Mouse (Mus musculus) gastrocnemius, postnatal 10 days (tissue): ENCODE measurements around the gene Rassf4. TPM values are rescaled to one million over a fixed set of nuclear protein-coding genes. Genes with fewer than 3 reads are reported as not detected.
A peak's percentile ranks its signal among the peaks of the same experiment; 100 is the strongest.

Experiments
- DNase-seq: peaks from one replicate; pipeline ENCODE4 v3.0.0; 2021; ENCODE audit warnings: mixed read lengths
- total RNA-seq, 2 experiments: library from RNA; stranded (reverse); gene quantifications; 2 replicates each; pipeline ENCODE4 v1.2.3; 2021

Rassf4 gene
- total RNA-seq, 2 experiments from 2014 or later: 8.0 to 10.5 TPM

- DNase-seq: no peak
Observed at GRCm38 (mm10) chr6:116671768-116672167, 2.0 kb downstream of the Rassf4 start.

- DNase-seq: peak; percentile 27
Observed at GRCm38 (mm10) chr6:116671031-116671430, 2.7 kb downstream of the Rassf4 start.

- no peak for DNase-seq
Observed at GRCm38 (mm10) chr6:116670144-116670543, 3.6 kb downstream of the Rassf4 start.

GRCm38 (mm10) chr6:116668682-116669470 lies 4.9 kb downstream of the Rassf4 start:
- DNase-seq: no peak

- no peak for DNase-seq
Observed at GRCm38 (mm10) chr6:116667382-116667781, 6.4 kb downstream of the Rassf4 start.

- no peak for DNase-seq
Observed at GRCm38 (mm10) chr6:116666892-116667291, 6.9 kb downstream of the Rassf4 start.

GRCm38 (mm10) chr6:116666085-116666750 lies 7.5 kb downstream of the Rassf4 start:
- DNase-seq: no peak

GRCm38 (mm10) chr6:116664830-116665229 lies 8.9 kb downstream of the Rassf4 start:
- DNase-seq: no peak

GRCm38 (mm10) chr6:116664031-116664430 lies 9.7 kb downstream of the Rassf4 start:
- DNase-seq: no peak

- DNase-seq: no peak
Observed at GRCm38 (mm10) chr6:116663364-116663763, 10.4 kb downstream of the Rassf4 start.

- DNase-seq: peak; percentile 67
Observed at GRCm38 (mm10) chr6:116653684-116654454, 19.9 kb downstream of the Rassf4 start.

GRCm38 (mm10) chr6:116653191-116653590 lies 20.6 kb downstream of the Rassf4 start:
- DNase-seq: no peak

- peak; percentile 51 for DNase-seq
Observed at GRCm38 (mm10) chr6:116651437-116652118, 22.2 kb downstream of the Rassf4 start.

- DNase-seq: no peak
Observed at GRCm38 (mm10) chr6:116650406-116650805, 23.3 kb downstream of the Rassf4 start, which contains the start of gene Depp1. Depp1 (plus strand) TSS chr6:116650609.

GRCm38 (mm10) chr6:116649811-116650210 lies 23.9 kb downstream of the Rassf4 start:
- DNase-seq: no peak

- DNase-seq: peak; percentile 40
Observed at GRCm38 (mm10) chr6:116647763-116648162, 26.0 kb downstream of the Rassf4 start.

GRCm38 (mm10) chr6:116644335-116644734 lies 29.4 kb downstream of the Rassf4 start:
- DNase-seq: no peak

- no peak for DNase-seq
Observed at GRCm38 (mm10) chr6:116643881-116644280, 29.9 kb downstream of the Rassf4 start.

- no peak for DNase-seq
Observed at GRCm38 (mm10) chr6:116642942-116643341, 30.8 kb downstream of the Rassf4 start.

- DNase-seq: no peak
Observed at GRCm38 (mm10) chr6:116639663-116640062, 34.1 kb downstream of the Rassf4 start.

- DNase-seq: no peak
Observed at GRCm38 (mm10) chr6:116638871-116639270, 34.9 kb downstream of the Rassf4 start.

GRCm38 (mm10) chr6:116637496-116637895 lies 36.3 kb downstream of the Rassf4 start:
- DNase-seq: no peak
